Mouse (Mus musculus) midbrain, embryonic 16.5 days (tissue): ENCODE measurements around the gene Apba2. TPM values are rescaled to one million over a fixed set of nuclear protein-coding genes. Genes with fewer than 3 reads are reported as not detected.

Experiments
- ATAC-seq: fragments of 200-750 bp; cut with Nextera tagmentation; 2 replicates; pipeline ENCODE4 v1.8.0; 2017; ENCODE audit warnings: moderate TSS enrichment
- H3K27ac ChIP-seq: fragments of 300-500 bp; sonication (generic); 2 replicates; pipeline ENCODE4 v1.5.1; 2014; ENCODE audit warnings: mild to moderate bottlenecking, low read length, mixed read lengths
- H3K27me3 ChIP-seq: fragments of 300-500 bp; sonication (generic); 2 replicates; pipeline ENCODE4 v1.6.1; 2014; ENCODE audit warnings: low read depth, low read length, mixed read lengths; ENCODE audit not compliant: control insufficient read depth, insufficient read depth
- H3K36me3 ChIP-seq: fragments of 300-500 bp; sonication (generic); 2 replicates; pipeline ENCODE4 v1.6.1; 2014; ENCODE audit warnings: mild to moderate bottlenecking, low read length, moderate library complexity, mixed read lengths; ENCODE audit not compliant: control insufficient read depth, insufficient read depth
- H3K4me1 ChIP-seq: fragments of 300-500 bp; sonication (generic); 2 replicates; pipeline ENCODE4 v1.6.1; 2014; ENCODE audit warnings: mild to moderate bottlenecking, low read length, mixed read lengths; ENCODE audit not compliant: control insufficient read depth, insufficient read depth
- H3K4me2 ChIP-seq: fragments of 300-500 bp; sonication (generic); 2 replicates; pipeline ENCODE4 v1.6.1; 2014; ENCODE audit warnings: mild to moderate bottlenecking, low read length, mixed read lengths
- H3K4me3 ChIP-seq: fragments of 300-500 bp; sonication (generic); 2 replicates; pipeline ENCODE4 v1.5.1; 2014; ENCODE audit warnings: low read depth, mild to moderate bottlenecking, low read length, moderate library complexity, mixed read lengths
- H3K9ac ChIP-seq: fragments of 300-500 bp; sonication (generic); 2 replicates; pipeline ENCODE4 v1.6.1; 2014; ENCODE audit warnings: low read depth, low read length, mixed read lengths
- H3K9me3 ChIP-seq: fragments of 300-500 bp; sonication (generic); replicated peaks from 2 replicates; pipeline ENCODE4 v1.6.1; 2014; ENCODE audit warnings: mild to moderate bottlenecking, low read length, mixed read lengths; ENCODE audit not compliant: control insufficient read depth, poor library complexity, severe bottlenecking
- WGBS: fragments of 180-500 bp; shearing (Covaris S2); extraction: QIAGEN DNeasy Blood & Tissue Kit; methylation state at CpG from one replicate; pipeline ENCODE4 v1.1.7; 2014; 5-methylcytosine and 5-hydroxymethylcytosine counted together
- polyA plus RNA-seq: library from polyadenylated mRNA; unstranded; fragments of >200 nt; fragmentation: Nextera tagmentation; extraction: Ambion mirVana; gene quantifications from 2 replicates; pipeline ENCODE4 v1.2.1, GENCODE M21; 2015

Gene Apba2
- polyA plus RNA-seq, 1 experiment from 2014 or later = 208 TPM

GRCm38 (mm10) chr7:64503641-64504040 lies 2.1 kb downstream of the Apba2 start:
- H3K36me3 ChIP-seq = no peaks in the 10 kb centered on the region
- no peak overlapping the region for H3K27ac ChIP-seq
- H3K9me3 ChIP-seq = no peaks in the 10 kb centered on the region
- 70% methylated on average over 6 of the region's 6 CpGs for WGBS
- H3K4me3 ChIP-seq = peak overlapping the region; percentile 92
- no peak for ATAC-seq
- H3K4me1 ChIP-seq = peaks cover 48% of the 10 kb centered on the region
- peak overlapping the region; percentile 50; the same call in 1 of the 2 replicates for H3K9ac ChIP-seq
- H3K4me2 ChIP-seq = peak overlapping the region; percentile 58
- H3K27me3 ChIP-seq = no peaks in the 10 kb centered on the region

- H3K9ac ChIP-seq = peak overlapping the region; percentile 51
- no peak for ATAC-seq
- no peaks in the 10 kb centered on the region for H3K9me3 ChIP-seq
- H3K4me1 ChIP-seq = peaks cover 49% of the 10 kb centered on the region
- peak overlapping the region; percentile 19 for H3K4me3 ChIP-seq
- WGBS = 14% methylated on average over 8 of the region's 8 CpGs
- H3K4me2 ChIP-seq = peak overlapping the region; percentile 46
- H3K27me3 ChIP-seq = no peaks in the 10 kb centered on the region
- H3K27ac ChIP-seq = peak overlapping the region; percentile 25; the same call in 1 of the 2 replicates
- H3K36me3 ChIP-seq = no peaks in the 10 kb centered on the region
These were observed 3.3 kb downstream of the Apba2 start for GRCm38 (mm10) chr7:64504691-64505231.

GRCm38 (mm10) chr7:64505571-64505970 lies 4.1 kb downstream of the Apba2 start:
- H3K4me3 ChIP-seq = no peak overlapping the region
- no peak overlapping the region for H3K9ac ChIP-seq
- WGBS = 85% methylated on average over 3 of the region's 3 CpGs
- no peaks in the 10 kb centered on the region for H3K36me3 ChIP-seq
- no peak overlapping the region for H3K27ac ChIP-seq
- peaks cover 57% of the 10 kb centered on the region for H3K4me1 ChIP-seq
- H3K27me3 ChIP-seq = no peaks in the 10 kb centered on the region
- no peak for ATAC-seq
- peak overlapping the region; percentile 31; the same call in 1 of the 2 replicates for H3K4me2 ChIP-seq
- no peaks in the 10 kb centered on the region for H3K9me3 ChIP-seq

GRCm38 (mm10) chr7:64508826-64509225 lies 7.3 kb downstream of the Apba2 start:
- Histone ChIP-seq H3K27ac (no peak overlapping the region), H3K4me2 (no peak overlapping the region), H3K9me3 (no peaks in the 10 kb centered on the region), H3K4me3 (no peak overlapping the region), H3K9ac (no peak overlapping the region), H3K4me1 (peaks cover 47% of the 10 kb centered on the region), H3K27me3 (no peaks in the 10 kb centered on the region), H3K36me3 (no peaks in the 10 kb centered on the region)
- no peak for ATAC-seq
- 70% methylated on average over 7 of the region's 7 CpGs for WGBS

GRCm38 (mm10) chr7:64509911-64510310 lies 8.4 kb downstream of the Apba2 start:
- Histone ChIP-seq H3K27me3 (no peaks in the 10 kb centered on the region), H3K9me3 (no peaks in the 10 kb centered on the region), H3K4me1 (peaks cover 38% of the 10 kb centered on the region), H3K4me3 (no peak overlapping the region), H3K27ac (no peak overlapping the region), H3K9ac (no peak overlapping the region), H3K36me3 (no peaks in the 10 kb centered on the region), H3K4me2 (no peak overlapping the region)
- whole genome bisulfite sequencing = 68% methylated on average over 2 of the region's 2 CpGs
- ATAC-seq = no peak

GRCm38 (mm10) chr7:64510526-64511210 lies 9.2 kb downstream of the Apba2 start:
- H3K27me3 ChIP-seq = no peaks in the 10 kb centered on the region
- H3K9ac ChIP-seq = no peak overlapping the region
- H3K27ac ChIP-seq = no peak overlapping the region
- WGBS = 87% methylated on average over 8 of the region's 8 CpGs
- H3K4me1 ChIP-seq = peaks cover 31% of the 10 kb centered on the region
- no peaks in the 10 kb centered on the region for H3K36me3 ChIP-seq
- no peaks in the 10 kb centered on the region for H3K9me3 ChIP-seq
- no peak overlapping the region for H3K4me3 ChIP-seq
- no peak overlapping the region for H3K4me2 ChIP-seq
- ATAC-seq = no peak

- H3K36me3 ChIP-seq = no peaks in the 10 kb centered on the region
- H3K4me1 ChIP-seq = peaks cover 8% of the 10 kb centered on the region
- H3K9me3 ChIP-seq = no peaks in the 10 kb centered on the region
- no peak overlapping the region for H3K4me2 ChIP-seq
- no peaks in the 10 kb centered on the region for H3K27me3 ChIP-seq
- WGBS = 95% methylated on average over 3 of the region's 3 CpGs
- no peak for ATAC-seq
- H3K27ac ChIP-seq = no peak overlapping the region
- H3K4me3 ChIP-seq = no peak overlapping the region
- no peak overlapping the region for H3K9ac ChIP-seq
These were observed 12.1 kb downstream of the Apba2 start for GRCm38 (mm10) chr7:64513621-64514020.

- WGBS = 84% methylated on average over 3 of the region's 3 CpGs
- H3K4me2 ChIP-seq = no peak overlapping the region
- no peak overlapping the region for H3K27ac ChIP-seq
- no peak overlapping the region for H3K9ac ChIP-seq
- no peak for ATAC-seq
- no peaks in the 10 kb centered on the region for H3K36me3 ChIP-seq
- H3K27me3 ChIP-seq = no peaks in the 10 kb centered on the region
- peaks cover 2% of the 10 kb centered on the region; the same call in 1 of the 2 replicates for H3K4me1 ChIP-seq
- no peaks in the 10 kb centered on the region for H3K9me3 ChIP-seq
- H3K4me3 ChIP-seq = no peak overlapping the region
These were observed 13.8 kb downstream of the Apba2 start for GRCm38 (mm10) chr7:64515280-64515679.

- Histone ChIP-seq H3K4me2 (no peak overlapping the region), H3K27me3 (no peaks in the 10 kb centered on the region), H3K9ac (no peak overlapping the region), H3K27ac (no peak overlapping the region), H3K4me3 (no peak overlapping the region), H3K4me1 (no peaks in the 10 kb centered on the region), H3K36me3 (no peaks in the 10 kb centered on the region), H3K9me3 (no peaks in the 10 kb centered on the region)
- no peak for ATAC-seq
- whole genome bisulfite sequencing = 95% methylated on average over 4 of the region's 4 CpGs
These were observed 14.4 kb downstream of the Apba2 start for GRCm38 (mm10) chr7:64515891-64516290.
